Mouse (Mus musculus) embryonic facial prominence, embryonic 11.5 days (tissue): ENCODE data around the gene H6pd. TPM values are rescaled to one million over a fixed set of nuclear protein-coding genes. Genes with fewer than 3 reads are reported as not detected.

Experiments
- ATAC-seq: fragments of 200-750 bp; cut with Nextera tagmentation; replicated peaks from 2 replicates; pipeline ENCODE4 v1.8.0; 2017; ENCODE audit warnings: low read depth; ENCODE audit not compliant: insufficient number of reproducible peaks, low FRiP score, low TSS enrichment
- DNase-seq: peaks from one replicate; pipeline ENCODE4 v3.0.0-alpha.2; 2015; ENCODE audit warnings: low spot score
- H3K27ac ChIP-seq: fragments of 300-500 bp; sonication (generic); replicated peaks from 2 replicates; pipeline ENCODE4 v1.5.1; 2014; ENCODE audit warnings: mild to moderate bottlenecking, low read depth, low read length, control low read depth
- H3K27me3 ChIP-seq: fragments of 300-500 bp; sonication (generic); 2 replicates; pipeline ENCODE4 v1.6.1; 2014; ENCODE audit warnings: mild to moderate bottlenecking, low read length, moderate library complexity, mixed read lengths; ENCODE audit not compliant: control insufficient read depth, insufficient read depth
- H3K36me3 ChIP-seq: fragments of 300-500 bp; sonication (generic); replicated peaks from 2 replicates; pipeline ENCODE4 v1.6.1; 2014; ENCODE audit warnings: low read depth, mild to moderate bottlenecking, low read length, moderate library complexity, mixed read lengths; ENCODE audit not compliant: control insufficient read depth, insufficient read depth
- H3K4me1 ChIP-seq: fragments of 300-500 bp; sonication (generic); 2 replicates; pipeline ENCODE4 v1.6.1; 2014; ENCODE audit warnings: low read length, mixed read lengths; ENCODE audit not compliant: control insufficient read depth, insufficient read depth
- H3K4me2 ChIP-seq: fragments of 300-500 bp; sonication (generic); 2 replicates; pipeline ENCODE4 v1.6.1; 2014; ENCODE audit warnings: low read depth, mild to moderate bottlenecking, control low read depth, low read length, moderate library complexity
- H3K4me3 ChIP-seq: fragments of 300-500 bp; sonication (generic); 2 replicates; pipeline ENCODE4 v1.5.1; 2014; ENCODE audit warnings: low read depth, low read length, control low read depth
- H3K9ac ChIP-seq: fragments of 300-500 bp; sonication (generic); replicated peaks from 2 replicates; pipeline ENCODE4 v1.6.1; 2014; ENCODE audit warnings: mild to moderate bottlenecking, control low read depth, low read length
- H3K9me3 ChIP-seq: fragments of 300-500 bp; sonication (generic); replicated peaks from 2 replicates; pipeline ENCODE4 v1.6.1; 2016; ENCODE audit warnings: mild to moderate bottlenecking, low read length, inconsistent platforms, mixed read lengths; ENCODE audit not compliant: control insufficient read depth
- WGBS: fragments of 180-500 bp; shearing (Covaris S2); extraction: QIAGEN DNeasy Blood & Tissue Kit; methylation state at CpG from one replicate; pipeline ENCODE4 v1.1.7; 2014; 5-methylcytosine and 5-hydroxymethylcytosine counted together
- polyA plus RNA-seq: library from polyadenylated mRNA; unstranded; fragments of >200 nt; fragmentation: Nextera tagmentation; extraction: Ambion mirVana; gene quantifications from 2 replicates; pipeline ENCODE4 v1.2.1, GENCODE M21; 2014

Gene H6pd
- polyA plus RNA-seq, 1 experiment from 2014 or later = 3.2 TPM

- Histone ChIP-seq H3K4me3 (no peak overlapping the region), H3K9ac (no peak overlapping the region), H3K4me1 (no peaks in the 10 kb centered on the region), H3K27ac (no peak overlapping the region), H3K9me3 (no peaks in the 10 kb centered on the region), H3K36me3 (no peaks in the 10 kb centered on the region), H3K27me3 (no peaks in the 10 kb centered on the region), H3K4me2 (no peak overlapping the region)
- DNase-seq (no peak), ATAC-seq (no peak)
- WGBS = 91% methylated on average over 16 of the region's 16 CpGs
Measured at GRCm38 (mm10) chr4:149933519-149934245, 75.1 kb downstream of the H6pd start.

GRCm38 (mm10) chr4:149933025-149933424 is 75.8 kb downstream of the H6pd start:
- ATAC-seq (no peak), DNase-seq (no peak)
- Histone ChIP-seq H3K9ac (no peak overlapping the region), H3K9me3 (no peaks in the 10 kb centered on the region), H3K4me3 (no peak overlapping the region), H3K27me3 (no peaks in the 10 kb centered on the region), H3K36me3 (no peaks in the 10 kb centered on the region), H3K27ac (no peak overlapping the region), H3K4me1 (no peaks in the 10 kb centered on the region), H3K4me2 (no peak overlapping the region)
- WGBS = 91% methylated on average over 7 of the region's 7 CpGs

DNA sequence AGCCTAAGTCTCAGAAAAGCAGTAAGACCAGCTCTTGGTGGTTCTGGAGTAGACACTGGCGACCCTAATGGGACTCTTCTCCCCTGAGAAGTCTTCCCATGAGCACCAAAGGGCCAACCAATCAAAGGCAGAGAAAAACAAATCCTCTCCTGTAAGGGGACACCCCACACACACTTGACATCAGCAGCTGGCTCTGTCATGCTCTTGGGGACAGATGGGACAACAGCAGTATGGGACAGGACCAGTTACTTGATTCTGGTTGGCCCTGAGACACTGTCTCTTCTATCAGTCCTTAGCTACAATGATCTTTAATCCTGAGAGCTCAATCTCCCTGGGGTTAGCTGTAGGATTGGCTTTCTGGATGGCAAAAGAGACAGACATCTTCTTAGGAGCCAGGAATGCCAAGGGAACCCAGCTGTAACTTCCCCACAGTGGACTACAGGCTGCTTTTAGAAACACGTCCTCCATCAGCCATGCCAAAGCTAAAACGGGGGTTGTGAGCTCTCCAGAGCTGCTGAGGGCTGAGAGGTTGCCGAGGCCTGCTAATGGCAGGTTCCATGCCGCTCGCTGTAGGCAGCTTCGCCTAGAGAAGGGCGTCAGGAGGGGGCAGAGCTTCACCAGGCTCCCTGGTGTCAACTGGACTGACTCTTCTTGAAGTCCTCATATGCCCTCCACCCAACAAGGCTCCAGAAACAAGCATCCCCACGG is 76.6 kb downstream of the H6pd start:
- H3K9me3 ChIP-seq = no peaks in the 10 kb centered on the region
- no peak overlapping the region for H3K9ac ChIP-seq
- no peak overlapping the region for H3K4me2 ChIP-seq
- no peak overlapping the region for H3K4me3 ChIP-seq
- H3K27me3 ChIP-seq = no peaks in the 10 kb centered on the region
- ATAC-seq (no peak), DNase-seq (no peak)
- no peaks in the 10 kb centered on the region for H3K4me1 ChIP-seq
- 83% methylated on average over 9 of the region's 9 CpGs for WGBS
- H3K36me3 ChIP-seq = no peaks in the 10 kb centered on the region
- H3K27ac ChIP-seq = no peak overlapping the region

DNA sequence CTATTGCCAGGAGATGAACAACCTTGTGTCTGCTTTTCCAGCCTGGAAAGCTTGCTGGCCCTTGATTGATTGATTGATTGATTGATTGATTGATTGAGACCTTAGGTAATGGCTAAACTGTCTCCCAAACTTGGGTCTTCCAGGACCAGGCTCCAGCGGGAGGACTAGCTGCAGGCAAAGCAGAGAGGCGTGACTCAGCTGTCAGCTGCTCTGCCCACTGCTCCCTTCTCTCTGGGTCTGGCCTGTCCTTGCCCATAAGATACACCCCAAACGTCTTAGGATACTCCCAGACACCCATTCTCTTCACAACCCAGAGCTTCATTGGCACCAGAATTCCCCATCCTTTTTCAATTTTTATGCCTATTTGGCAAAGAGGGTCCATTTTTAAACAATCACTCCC is 78.1 kb downstream of the H6pd start:
- no peak for DNase-seq
- H3K9ac ChIP-seq = no peak overlapping the region
- H3K36me3 ChIP-seq = no peaks in the 10 kb centered on the region
- WGBS = 70% methylated on average over 3 of the region's 3 CpGs
- ATAC-seq = no peak
- H3K4me2 ChIP-seq = no peak overlapping the region
- no peaks in the 10 kb centered on the region for H3K27me3 ChIP-seq
- H3K9me3 ChIP-seq = no peaks in the 10 kb centered on the region
- no peak overlapping the region for H3K4me3 ChIP-seq
- H3K27ac ChIP-seq = no peak overlapping the region
- no peaks in the 10 kb centered on the region for H3K4me1 ChIP-seq

Other genes starting within 250 kb of the H6pd start
- 18.4 and 20.1 TPM in 2 replicates for gene Slc25a33, start 234.7 kb downstream of the H6pd start, polyA plus RNA-seq
- gene Spsb1, start 54.0 kb downstream of the H6pd start, polyA plus RNA-seq = 16.7 and 18.8 TPM in 2 replicates
- gene Gpr157, start 78.3 kb upstream of the H6pd start, polyA plus RNA-seq = 0.18 and 0.28 TPM in 2 replicates
- gene Slc2a5, start 110.3 kb upstream of the H6pd start, polyA plus RNA-seq = 0.90 and 1.4 TPM in 2 replicates
- not detected in 2 replicates for gene Slc2a7, start 139.9 kb upstream of the H6pd start, polyA plus RNA-seq
- 0.18 TPM in 1 of 2 replicates, not detected in the other for gene Car6, start 192.3 kb upstream of the H6pd start, polyA plus RNA-seq
- 1,873 and 2,043 TPM in 2 replicates for gene Eno1, start 227.7 kb upstream of the H6pd start, polyA plus RNA-seq